Comparison of ENCODE assay signal across 12 mouse cellular contexts in the genomic region with DNA sequence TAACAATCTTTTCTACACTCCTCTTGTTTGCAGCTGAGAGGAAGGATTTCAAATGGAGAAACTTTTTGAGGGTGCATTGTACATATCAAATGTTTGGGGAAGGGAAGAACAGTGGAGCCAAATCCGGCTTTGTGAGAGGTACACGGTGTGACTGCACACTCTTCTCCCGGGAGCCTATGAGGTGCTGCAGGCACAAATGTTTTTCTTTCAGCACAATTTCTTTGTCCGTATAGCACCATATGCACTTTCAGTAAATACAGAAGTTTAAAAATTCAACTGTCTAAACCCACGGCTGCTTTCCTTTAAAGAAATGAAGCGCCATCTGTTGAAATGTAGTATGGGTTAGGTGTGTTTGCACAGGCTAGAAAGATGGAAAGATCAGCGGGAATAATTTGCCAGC. TPM values are rescaled to one million over a fixed set of nuclear protein-coding genes. Genes with fewer than 3 reads are reported as not detected.
DNase-seq lines count a peak whose midpoint lies in the region; ATAC-seq and TF ChIP-seq lines count a peak whose summit lies in the region.
"Had no signal": no experiment of that assay in that cellular context is flagged by ENCODE, and none has a peak within 500 bp of the region (broad histone marks: within the 10 kb centered on the region; RNA-seq: fewer than 3 reads in every experiment).

No protein-coding gene starts in this region.

- 52% methylated on average over 7 of the region's 7 CpGs for WGBS in limb, embryonic 13.5 days

- no peaks in the 10 kb centered on the region for H3K36me3 ChIP-seq in limb, embryonic 13.5 days

- TF ChIP-seq CTCF in gastrocnemius, adult 2 months (IDR thresholded peaks at IDR 0.05): no peak

- peaks cover 16% of the 10 kb centered on the region for H3K4me1 ChIP-seq in limb, embryonic 13.5 days

- ATAC-seq in limb, embryonic 13.5 days (ENCODE audit: low FRiP score, low read depth): peak; percentile 64; the same call in 1 of the 2 replicates

- H3K4me3 ChIP-seq in gastrocnemius, adult 2 months: peak overlapping the region; percentile 67
- no peak overlapping the region for H3K4me3 ChIP-seq in limb, embryonic 13.5 days

- no peaks in the 10 kb centered on the region for H3K9me3 ChIP-seq in limb, embryonic 13.5 days
- H3K9me3 ChIP-seq: megakaryocyte, embryonic 14.5 days had no signal

- H3K27ac ChIP-seq in gastrocnemius, adult 2 months: peak overlapping the region; percentile 86
- peak overlapping the region; percentile 79 for H3K27ac ChIP-seq in limb, embryonic 13.5 days

- H3K9ac ChIP-seq in limb, embryonic 13.5 days: no peak overlapping the region

- intact Hi-C loops in gastrocnemius, adult 2 months (cut with DNase I): no loop called here
- intact Hi-C loops in gastrocnemius, postnatal 14 days (cut with DNase I; ENCODE audit: low total_unique reads): no loop called here

- peak overlapping the region; percentile 56 for H3K4me2 ChIP-seq in limb, embryonic 13.5 days (replicated peaks)

- H3K27me3 ChIP-seq in limb, embryonic 13.5 days: no peaks in the 10 kb centered on the region
- H3K27me3 ChIP-seq: megakaryocyte, embryonic 14.5 days had no signal

- DNase-seq in gastrocnemius, adult 2 months: no peak
- DNase-seq in gastrocnemius, postnatal 14 days: no peak
- DNase-seq in right cerebral cortex, postnatal 25 days: peak; percentile 37
- no peak for DNase-seq in right cerebral cortex, postnatal 10 days (ENCODE audit: low spot score in 2 of 2)
- no peak for DNase-seq in thymus, postnatal 36 days
- DNase-seq in lung, postnatal 4 days: no peak
- no peak for DNase-seq in adrenal gland, adult (ENCODE audit: inconsistent age in 2 of 2, low spot score in 1 of 2)
- DNase-seq: kidney, adult 18-20 months; retina, postnatal 1 day; thymus, adult 18-20 months had no signal

RNA-seq across cellular contexts. Expression of gene Fap, which starts 0.4 kb away (rescaled TPM):
- 1 to 10 TPM; 3.8 to 7.2 TPM for total RNA-seq in gastrocnemius, adult 2 months (2021)
- 10 to 100 TPM; 15.6 to 19.3 TPM for total RNA-seq in gastrocnemius, postnatal 14 days (2021)
- polyA plus RNA-seq in limb, embryonic 13.5 days (2015; fragmentation: Nextera tagmentation; extraction: Ambion mirVana): 9.7 and 11.5 TPM in 2 replicates
